Mouse (Mus musculus): ENCODE measurements around the gene Spag7. TPM values are rescaled to one million over a fixed set of nuclear protein-coding genes. Genes with fewer than 3 reads are reported as not detected.

Spag7 gene
- total RNA-seq, 2 experiments from 2014 or later, result 89.8 to 99.5 TPM

GRCm38 (mm10) chr11:70623053-70623742 is 46.0 kb downstream of the Spag7 start:
- DNase-seq (ENCODE audit: low spot score), result no peak
- intact Hi-C loops (cut with DNase I), result no loop called here

- no peak for DNase-seq (ENCODE audit: low spot score)
- intact Hi-C loops (cut with DNase I), result no loop called here
These were observed 47.0 kb downstream of the Spag7 start for GRCm38 (mm10) chr11:70621972-70622814.

GRCm38 (mm10) chr11:70619101-70619500 is 50.1 kb downstream of the Spag7 start, which contains the start of gene Chrne:
TSS of gene Chrne (minus strand) at chr11:70619216.
- intact Hi-C loops (cut with DNase I), result no loop called here
- DNase-seq (ENCODE audit: low spot score), result no peak

DNA sequence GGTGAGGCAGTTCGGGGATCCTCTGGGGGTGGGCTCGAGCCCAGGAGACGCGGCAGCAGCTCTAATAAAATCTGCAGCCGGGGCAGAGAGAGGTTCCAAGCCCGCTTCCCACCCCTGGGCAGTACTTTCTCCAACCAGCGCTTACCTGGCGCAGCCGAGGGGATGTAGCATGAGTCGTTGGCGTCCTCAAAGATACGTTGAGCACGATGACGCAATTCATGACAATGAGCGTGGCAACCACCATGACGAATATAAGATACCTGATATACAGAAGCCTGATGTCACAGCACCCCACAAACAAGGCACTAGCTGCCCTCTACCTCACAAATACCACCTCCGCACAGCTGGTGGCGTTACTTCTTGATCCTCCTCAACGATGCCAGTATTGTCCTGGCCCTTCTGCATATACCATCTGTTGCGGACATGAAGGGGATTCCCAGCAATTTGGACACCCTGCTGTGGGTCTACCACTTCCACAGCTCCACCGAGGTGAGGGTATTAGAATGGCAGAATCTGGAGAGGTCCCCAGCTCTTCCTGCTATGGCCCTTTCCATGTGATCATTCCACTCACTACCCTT is 53.6 kb downstream of the Spag7 start, which contains the start of gene 4930544D05Rik:
Gene 4930544D05Rik, plus strand, starts transcription at position 333 of the 578 bp plus-strand sequence.
- intact Hi-C loops (cut with DNase I), result no loop called here
- DNase-seq (ENCODE audit: low spot score), result no peak

- DNase-seq (ENCODE audit: low spot score), result peak; percentile 55
- intact Hi-C loops (cut with DNase I), result no loop called here
These were observed 54.1 kb downstream of the Spag7 start for GRCm38 (mm10) chr11:70615074-70615473.

Small RNA genes within 50 kb of the gene (microRNA-seq; reads per million reads assigned to microRNA genes)
- 0.83 reads per million for gene Mir6925

Other genes with a start within 250 kb of the Spag7 start
- 10 to 100 TPM in 1 of 2 experiments, 1 to 10 TPM in 1; 9.0 to 11.6 TPM for gene Arrb2, start 236.8 kb downstream of the Spag7 start, total RNA-seq (2021)
- gene Med11, start 217.5 kb downstream of the Spag7 start, total RNA-seq (2021), result 1 to 10 TPM; 7.5 to 8.2 TPM
- gene Zmynd15, start 210.0 kb downstream of the Spag7 start, total RNA-seq (2021), result 1 to 10 TPM; 2.3 to 2.7 TPM
- gene Cxcl16, start 209.4 kb downstream of the Spag7 start, total RNA-seq (2021), result 1 to 10 TPM; 8.4 to 9.4 TPM
- gene Tm4sf5, start 164.2 kb downstream of the Spag7 start, total RNA-seq (2021), result 1 to 10 TPM in 1 of 2 experiments, under 1 TPM in 1; 0.78 to 1.7 TPM
- gene Vmo1, start 154.8 kb downstream of the Spag7 start, total RNA-seq (2021), result not detected
- not detected for gene Gltpd2, start 150.2 kb downstream of the Spag7 start, total RNA-seq (2021)
- gene Psmb6, start 144.0 kb downstream of the Spag7 start, total RNA-seq (2021), result 100 to 1,000 TPM; 227 to 230 TPM
- gene Gm40193, start 136.5 kb downstream of the Spag7 start, total RNA-seq (2021), result not detected
- gene Pld2, start 129.4 kb downstream of the Spag7 start, total RNA-seq (2021), result 1 to 10 TPM; 6.5 to 7.4 TPM
- 10 to 100 TPM; 43.6 to 46.3 TPM for gene Mink1, start 106.5 kb downstream of the Spag7 start, total RNA-seq (2021)
- gene 4930544D05Rik, start 53.6 kb downstream of the Spag7 start, total RNA-seq (2021), result not detected
- gene Chrne, start 50.2 kb downstream of the Spag7 start, total RNA-seq (2021), result not detected
- under 1 TPM; 0.36 to 0.42 TPM for gene Gp1ba, start 30.3 kb downstream of the Spag7 start, total RNA-seq (2021)
- 10 to 100 TPM; 48.0 to 54.0 TPM for gene Rnf167, start 22.2 kb downstream of the Spag7 start, total RNA-seq (2021)
- gene Slc25a11, start 21.9 kb downstream of the Spag7 start, total RNA-seq (2021), result 100 to 1,000 TPM; 550 to 562 TPM
- gene Pfn1, start 14.8 kb downstream of the Spag7 start, total RNA-seq (2021), result 100 to 1,000 TPM; 290 to 310 TPM
- gene Eno3, start 12.2 kb downstream of the Spag7 start, total RNA-seq (2021), result 1,000 to 10,000 TPM; 2,028 to 2,111 TPM
- gene Camta2, start 18.7 kb upstream of the Spag7 start, total RNA-seq (2021), result 10 to 100 TPM; 36.3 to 42.1 TPM
- gene Inca1, start 30.7 kb upstream of the Spag7 start, total RNA-seq (2021), result 1 to 10 TPM; 6.4 to 8.1 TPM
- gene Kif1c, start 31.1 kb upstream of the Spag7 start, total RNA-seq (2021), result 100 to 1,000 TPM; 451 to 452 TPM
- 1 to 10 TPM; 7.7 to 7.8 TPM for gene Zfp3, start 94.8 kb upstream of the Spag7 start, total RNA-seq (2021)
- gene Scimp, start 143.2 kb upstream of the Spag7 start, total RNA-seq (2021), result under 1 TPM; 0.55 to 0.64 TPM
- 10 to 100 TPM; 35.8 to 36.8 TPM for gene Rabep1, start 175.4 kb upstream of the Spag7 start, total RNA-seq (2021)

Measured in heart, postnatal 25 days (tissue).